ENCODE assay signal across 24 mouse cellular contexts in genomic region chr3:102764850-102765249, GRCm38 (mm10). TPM values are rescaled to one million over a fixed set of nuclear protein-coding genes. Genes with fewer than 3 reads are reported as not detected.
"Had no signal": no experiment of that assay in that cellular context is flagged by ENCODE, and none has a peak within 500 bp of the region (broad histone marks: within the 10 kb centered on the region; RNA-seq: fewer than 3 reads in every experiment).

No protein-coding gene starts in this region.

- H3K27me3 ChIP-seq: lung, embryonic 15.5 days; megakaryocyte, embryonic 14.5 days; midbrain, embryonic 12.5 days; neural tube, embryonic 13.5 days; neural tube, embryonic 15.5 days had no signal

- DNase-seq: liver, postnatal 0 days; lung, adult 2 months; lung, postnatal 14 days; lung, postnatal 36 days; midbrain, embryonic 14.5 days; retina, postnatal 1 day; right cerebral cortex, adult 18-20 months; right cerebral cortex, postnatal 25 days; right cerebral cortex, postnatal 4 days; spleen, adult 18-20 months; thymus, adult 18-20 months; thymus, postnatal 14 days; thymus, postnatal 36 days had no signal

- H3K27ac ChIP-seq: lung, embryonic 15.5 days; macrophage; midbrain, embryonic 10.5 days; midbrain, embryonic 12.5 days had no signal

- H3K4me3 ChIP-seq: lung, embryonic 15.5 days; midbrain, embryonic 10.5 days; midbrain, embryonic 12.5 days; myocyte; neural tube, embryonic 13.5 days; neural tube, embryonic 15.5 days had no signal

- H3K9me3 ChIP-seq: lung, embryonic 15.5 days; midbrain, embryonic 10.5 days; midbrain, embryonic 12.5 days; neural tube, embryonic 13.5 days; neural tube, embryonic 15.5 days had no signal

- H3K4me2 ChIP-seq: lung, embryonic 15.5 days; midbrain, embryonic 12.5 days; neural tube, embryonic 13.5 days; neural tube, embryonic 15.5 days had no signal

- H3K9ac ChIP-seq: liver, postnatal 0 days; lung, embryonic 15.5 days; midbrain, embryonic 12.5 days; neural tube, embryonic 15.5 days had no signal

- ATAC-seq: liver, postnatal 0 days; lung, postnatal 0 days had no signal

RNA-seq across cellular contexts. Expression of gene Tshb, which starts 17.7 kb away (rescaled TPM):
- total RNA-seq: megakaryocyte progenitor cell, adult 5-6 weeks had no signal
- polyA plus RNA-seq: liver, postnatal 0 days; macrophage; midbrain, embryonic 12.5 days; myocyte; small intestine, adult 2 months had no signal
